Mouse (Mus musculus) MEL (cell line): ENCODE results near the gene Gm4559. TPM values are rescaled to one million over a fixed set of nuclear protein-coding genes. Genes with fewer than 3 reads are reported as not detected.
"Not testable (repeated sequence)": the region's sequence is repeated elsewhere in the genome, so short reads cannot be mapped to it uniquely, and the experiment has no call there.

Source experiments
- DNase-seq: peaks from one replicate; pipeline ENCODE4 v3.0.0; 2011; ENCODE audit warnings: low read depth, low spot score
- H3K27ac ChIP-seq: 2 replicates; pipeline ENCODE4 v1.5.1; 2012; ENCODE audit warnings: low read depth, mild to moderate bottlenecking, control low read depth, low read length, moderate library complexity; ENCODE audit not compliant: control insufficient read depth
- H3K27me3 ChIP-seq, 2 experiments: fragments of 150-350 bp in 1 of 2; sonication (generic) in 1 of 2; 2 replicates each; pipeline ENCODE4 v1.6.1; 2012; ENCODE audit warnings: low read length in 2 of 2, mild to moderate bottlenecking in 2 of 2, improper control_type of control experiment in 1 of 2, moderate library complexity in 1 of 2; ENCODE audit not compliant: insufficient read depth in 2 of 2, control insufficient read depth in 1 of 2
- H3K36me3 ChIP-seq, 2 experiments: 2 replicates each; pipeline ENCODE4 v1.6.1; 2012 to 2014; ENCODE audit warnings: low read length in 2 of 2, improper control_type of control experiment in 1 of 2, inconsistent platforms in 1 of 2, mild to moderate bottlenecking in 1 of 2; ENCODE audit not compliant: insufficient read depth in 2 of 2, control insufficient read depth in 1 of 2
- H3K4me1 ChIP-seq, 2 experiments: fragments of 150-350 bp in 1 of 2; sonication (generic) in 1 of 2; 2 replicates each; pipeline ENCODE4 v1.6.1; 2012; ENCODE audit warnings: low read length in 2 of 2, improper control_type of control experiment in 1 of 2, mild to moderate bottlenecking in 1 of 2; ENCODE audit not compliant: insufficient read depth in 2 of 2, control insufficient read depth in 1 of 2
- H3K4me3 ChIP-seq, 2 experiments: fragments of 150-350 bp in 1 of 2; sonication (generic) in 1 of 2; 2 replicates each; pipeline ENCODE4 v1.5.1; 2012; ENCODE audit warnings: low read depth in 2 of 2, low read length in 2 of 2, mild to moderate bottlenecking in 2 of 2, moderate library complexity in 2 of 2, control low read depth in 1 of 2, improper control_type of control experiment in 1 of 2; ENCODE audit not compliant: control insufficient read depth in 1 of 2, insufficient read depth in 1 of 2
- H3K79me2 ChIP-seq: 2 replicates; pipeline ENCODE4 v1.6.1; 2012; ENCODE audit warnings: mild to moderate bottlenecking, low read length, moderate library complexity; ENCODE audit not compliant: control insufficient read depth, poor library complexity, insufficient read depth
- H3K9ac ChIP-seq: 2 replicates; pipeline ENCODE4 v1.6.1; 2012; ENCODE audit warnings: low read depth, mild to moderate bottlenecking, control low read depth, low read length, moderate library complexity; ENCODE audit not compliant: control insufficient read depth, poor library complexity, severe bottlenecking
- H3K9me3 ChIP-seq: fragments of 150-350 bp; sonication (generic); replicated peaks from 2 replicates; pipeline ENCODE4 v1.6.1; 2012; ENCODE audit warnings: mild to moderate bottlenecking, low read length, improper control_type of control experiment, moderate library complexity; ENCODE audit not compliant: insufficient read depth
- BHLHE40 ChIP-seq: IDR thresholded peaks from 2 replicates; pipeline ENCODE4 v1.6.1; 2012; ENCODE audit warnings: low read depth, mild to moderate bottlenecking, inconsistent platforms, low read length, improper control_type of control experiment, borderline replicate concordance
- CHD1 ChIP-seq: IDR thresholded peaks from 2 replicates; pipeline ENCODE4 v1.6.1; 2012; ENCODE audit warnings: low read depth, mild to moderate bottlenecking, inconsistent platforms, low read length, improper control_type of control experiment
- CHD2 ChIP-seq: IDR thresholded peaks from 2 replicates; pipeline ENCODE4 v1.6.1; 2011; ENCODE audit warnings: low read length, improper control_type of control experiment
- CTCF ChIP-seq, 3 experiments: IDR thresholded peaks in 2 of 3; conservative IDR thresholded peaks in 1 of 3; 2 replicates each; pipeline ENCODE4 v1.5.1; 2011 to 2012; ENCODE audit warnings: low read length in 3 of 3, low read depth in 2 of 3, mild to moderate bottlenecking in 2 of 3, improper control_type of control experiment in 1 of 3, inconsistent platforms in 1 of 3, mixed read lengths in 1 of 3, moderate library complexity in 1 of 3; ENCODE audit not compliant: control insufficient read depth in 1 of 3, insufficient read depth in 1 of 3, poor library complexity in 1 of 3, severe bottlenecking in 1 of 3
- EP300 ChIP-seq, 2 experiments: IDR thresholded peaks; 2 replicates each; pipeline ENCODE4 v1.6.1; 2011; ENCODE audit warnings: improper control_type of control experiment in 2 of 2, low read length in 2 of 2, low read depth in 1 of 2, mild to moderate bottlenecking in 1 of 2
- ETS1 ChIP-seq: IDR thresholded peaks from 2 replicates; pipeline ENCODE4 v1.6.1; 2012; ENCODE audit warnings: low read depth, mild to moderate bottlenecking, inconsistent platforms, low read length, improper control_type of control experiment, moderate library complexity
- GABPA ChIP-seq: IDR thresholded peaks from 2 replicates; pipeline ENCODE4 v1.6.1; 2012; ENCODE audit warnings: low read depth, mild to moderate bottlenecking, inconsistent platforms, low read length, improper control_type of control experiment, moderate library complexity
- GATA1 ChIP-seq: IDR thresholded peaks from 2 replicates; pipeline ENCODE4 v1.6.1; 2011; ENCODE audit warnings: low read depth, low read length, improper control_type of control experiment
- JUND ChIP-seq: IDR thresholded peaks from 2 replicates; pipeline ENCODE4 v1.6.1; 2011; ENCODE audit warnings: low read depth, mild to moderate bottlenecking, improper control_type of control experiment, low read length
- KAT2A ChIP-seq: conservative IDR thresholded peaks from 2 replicates; pipeline ENCODE4 v1.6.1; 2012; ENCODE audit warnings: low read depth, low read length, improper control_type of control experiment, inconsistent platforms
- MAX ChIP-seq: IDR thresholded peaks from 2 replicates; pipeline ENCODE4 v1.6.1; 2011; ENCODE audit warnings: low read length, improper control_type of control experiment
- MXI1 ChIP-seq: IDR thresholded peaks from 2 replicates; pipeline ENCODE4 v1.6.1; 2011; ENCODE audit warnings: mild to moderate bottlenecking, low read depth, low read length, improper control_type of control experiment
- POLR2A ChIP-seq, 2 experiments: IDR thresholded peaks; 2 replicates each; pipeline ENCODE4 v1.6.1; 2011 to 2012; ENCODE audit warnings: low read length in 2 of 2, mild to moderate bottlenecking in 2 of 2, control low read depth in 1 of 2, improper control_type of control experiment in 1 of 2, low read depth in 1 of 2, moderate library complexity in 1 of 2; ENCODE audit not compliant: control insufficient read depth in 1 of 2, insufficient read depth in 1 of 2, poor library complexity in 1 of 2
- RAD21 ChIP-seq: IDR thresholded peaks from 2 replicates; pipeline ENCODE4 v1.6.1; 2011; ENCODE audit warnings: mild to moderate bottlenecking, low read depth, low read length, improper control_type of control experiment
- SMC3 ChIP-seq: IDR thresholded peaks from 2 replicates; pipeline ENCODE4 v1.6.1; 2011; ENCODE audit warnings: low read depth, low read length, improper control_type of control experiment
- TCF12 ChIP-seq: IDR thresholded peaks from 2 replicates; pipeline ENCODE4 v1.6.1; 2014; ENCODE audit warnings: low read depth, mild to moderate bottlenecking, inconsistent platforms, low read length, improper control_type of control experiment, moderate library complexity
- USF2 ChIP-seq, 2 experiments: IDR thresholded peaks; 2 replicates each; pipeline ENCODE4 v1.6.1; 2011 to 2012; ENCODE audit warnings: improper control_type of control experiment in 2 of 2, low read length in 2 of 2, borderline replicate concordance in 1 of 2, inconsistent platforms in 1 of 2, low read depth in 1 of 2, mild to moderate bottlenecking in 1 of 2; ENCODE audit not compliant: insufficient read depth in 1 of 2
- ZC3H11A ChIP-seq: IDR thresholded peaks from 2 replicates; pipeline ENCODE4 v1.6.1; 2012; ENCODE audit warnings: low read depth, mild to moderate bottlenecking, inconsistent platforms, low read length, improper control_type of control experiment
- ZKSCAN1 ChIP-seq: IDR thresholded peaks from 2 replicates; pipeline ENCODE4 v1.6.1; 2012; ENCODE audit warnings: low read depth, mild to moderate bottlenecking, inconsistent platforms, low read length, improper control_type of control experiment, moderate library complexity
- polyA plus RNA-seq, 2 experiments: library from polyadenylated mRNA; stranded (reverse) in 1 of 2; unstranded in 1 of 2; fragments of >175 nt in 1 of 2; fragments of >200 nt in 1 of 2; gene quantifications; 2 replicates each; pipeline versions ENCODE4 v1.2.1 to v1.2.4; 2012; ENCODE audit warnings: low replicate concordance in 2 of 2, low read depth in 1 of 2; ENCODE audit not compliant: insufficient read length in 2 of 2, insufficient read depth in 1 of 2, missing spikeins in 1 of 2
- total RNA-seq: library from RNA; depleted of rRNA; stranded (reverse); fragments of 300-350 nt; gene quantifications from 2 replicates; pipeline ENCODE4 v1.2.3, GENCODE M21; 2012

The Gm4559 gene
- total and polyA plus RNA-seq, 3 experiments = not detected

GRCm38 (mm10) chr7:142317216-142317615 lies 43.1 kb upstream of the Gm4559 start (continued):
- TF ChIP-seq MXI1 = no peak
- no peak for TF ChIP-seq GATA1
- TF ChIP-seq TCF12 = no peak
- no peak for TF ChIP-seq ZKSCAN1

- H3K36me3 ChIP-seq = no peaks in the 10 kb centered on the region
- H3K27me3 ChIP-seq = peaks cover 0 to 6% of the 10 kb centered on the region in 2 experiments; a peak in 3 of 4 replicates
- H3K4me1 ChIP-seq = no peaks in the 10 kb centered on the region
- peak; percentile 85 for TF ChIP-seq SMC3
- TF ChIP-seq ZC3H11A = peak; percentile 62
- no peak for TF ChIP-seq POLR2A (IDR thresholded peaks at IDR 0.05; ENCODE audit: control insufficient read depth in 1 of 2, insufficient read depth in 1 of 2, low read depth in 1 of 2, low read length in 2 of 2, poor library complexity in 1 of 2)
- no peak for TF ChIP-seq KAT2A
- no peak for TF ChIP-seq USF2 (IDR thresholded peaks at IDR 0.05; ENCODE audit: borderline replicate concordance in 1 of 2, insufficient read depth in 1 of 2, low read depth in 1 of 2, low read length in 2 of 2)
- no peak for TF ChIP-seq EP300 (IDR thresholded peaks at IDR 0.05; ENCODE audit: low read depth in 1 of 2, low read length in 2 of 2)
- peak; percentile 84 for TF ChIP-seq RAD21
- no peak for TF ChIP-seq CHD2
- TF ChIP-seq ETS1 = no peak
- peak; percentile 52 to 86 (median 74) for TF ChIP-seq CTCF (IDR thresholded peaks at IDR 0.05 in 2 of 3, conservative IDR thresholded peaks at IDR 0.05 in 1 of 3; ENCODE audit: control insufficient read depth in 1 of 3, insufficient read depth in 1 of 3, low read depth in 2 of 3, low read length in 3 of 3, poor library complexity in 1 of 3, severe bottlenecking in 1 of 3)
- H3K27ac ChIP-seq = no peak overlapping the region
- peak; percentile 50 for DNase-seq
- no peaks in the 10 kb centered on the region for H3K79me2 ChIP-seq
- H3K4me3 ChIP-seq = no peak overlapping the region
- H3K9me3 ChIP-seq = no peaks in the 10 kb centered on the region
- H3K9ac ChIP-seq = no peak overlapping the region
Measured at GRCm38 (mm10) chr7:142316558-142316957, 42.4 kb upstream of the Gm4559 start.

DNA sequence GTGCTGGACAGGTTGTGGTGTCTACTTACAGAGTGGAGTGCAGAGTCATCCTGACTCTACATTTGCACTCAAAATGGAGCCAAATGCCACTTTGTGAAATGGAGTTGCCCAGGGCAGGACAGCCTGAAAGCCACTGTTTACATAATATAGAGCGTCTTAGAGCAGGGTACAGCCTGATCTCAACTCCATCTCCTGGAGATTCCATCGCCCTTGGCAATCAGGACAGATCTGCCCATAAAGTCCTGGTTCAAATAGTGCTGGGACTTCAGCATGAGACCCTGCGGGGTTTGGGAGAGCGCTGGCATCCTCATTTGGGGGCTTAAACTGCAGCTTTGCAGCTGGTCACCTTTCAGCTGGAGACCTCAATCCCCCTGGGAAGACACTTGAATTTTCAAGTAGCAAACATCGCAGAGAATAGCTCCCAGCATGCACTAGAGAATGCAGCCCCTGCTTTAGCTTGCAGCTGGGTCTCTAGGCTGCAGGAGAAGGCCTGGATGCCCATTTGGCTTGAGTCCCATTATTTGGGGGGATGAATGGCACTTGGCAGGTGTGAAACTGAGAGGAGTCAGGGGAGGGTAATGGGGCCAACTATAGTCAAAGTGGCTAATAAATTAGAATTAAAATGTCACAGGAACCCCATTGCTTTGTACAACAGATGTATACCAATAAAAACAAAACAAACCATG lies 40.6 kb upstream of the Gm4559 start:
- Histone ChIP-seq H3K4me1 (no peaks in the 10 kb centered on the region), H3K27me3 (peaks cover 0 to 6% of the 10 kb centered on the region in 2 experiments; a peak in 3 of 4 replicates), H3K79me2 (no peaks in the 10 kb centered on the region), H3K27ac (no peak overlapping the region), H3K4me3 (no peak overlapping the region), H3K9me3 (no peaks in the 10 kb centered on the region), H3K9ac (no peak overlapping the region), H3K36me3 (no peaks in the 10 kb centered on the region)
- DNase-seq = no peak
- TF ChIP-seq GABPA (no peak), JUND (no peak), CHD1 (no peak), MAX (no peak), BHLHE40 (no peak)

GRCm38 (mm10) chr7:142303929-142304328 lies 29.8 kb upstream of the Gm4559 start:
- H3K79me2 ChIP-seq, H3K9me3 ChIP-seq, H3K27ac ChIP-seq, H3K9ac ChIP-seq, H3K4me3 ChIP-seq, H3K36me3 ChIP-seq, H3K4me1 ChIP-seq, DNase-seq: not testable (repeated sequence)
- H3K27me3 ChIP-seq = peaks cover 7 to 14% of the 10 kb centered on the region in 2 experiments
